ENCODE assay signal across 12 mouse cellular contexts in the genomic region with DNA sequence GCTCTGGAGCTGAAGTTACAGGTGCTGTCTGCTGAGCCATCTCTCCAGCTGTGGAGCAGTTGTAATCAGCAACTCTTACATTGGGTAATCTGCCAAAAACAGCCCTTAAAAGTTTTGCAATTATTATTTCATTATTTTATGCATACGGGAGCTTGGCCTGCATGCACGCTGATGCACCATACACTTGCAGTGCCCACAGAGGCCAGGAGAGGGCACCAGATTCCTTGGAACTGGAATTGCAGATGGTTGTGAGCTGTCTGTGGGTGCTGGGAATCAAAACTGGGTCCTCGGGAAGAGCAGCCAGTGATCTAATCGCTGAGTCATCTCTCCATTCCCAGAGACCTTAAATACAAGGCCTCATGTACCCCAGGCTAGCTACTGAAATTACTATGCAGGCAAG. TPM values are rescaled to one million over a fixed set of nuclear protein-coding genes. Genes with fewer than 3 reads are reported as not detected.
DNase-seq lines count a peak whose midpoint lies in the region; ATAC-seq and TF ChIP-seq lines count a peak whose summit lies in the region.
"Had no signal": no experiment of that assay in that cellular context is flagged by ENCODE, and none has a peak within 500 bp of the region (broad histone marks: within the 10 kb centered on the region; RNA-seq: fewer than 3 reads in every experiment).

No protein-coding gene starts in this region.

- ATAC-seq in megakaryocyte-erythroid progenitor cell, adult 5-6 weeks (replicated peaks; ENCODE audit: low FRiP score, low TSS enrichment, poor library complexity, severe bottlenecking), result 0 out of 2 replicates have a peak, but pooled peaks have one; percentile 36

- intact Hi-C loops in left cerebral cortex, adult 2 months (cut with DNase I), result no loop called here
- intact Hi-C loops in left cerebral cortex, postnatal 14 days (cut with DNase I), result no loop called here

- no peaks in the 10 kb centered on the region for H3K36me3 ChIP-seq in ES-Bruce4 (ENCODE audit: control insufficient read depth, insufficient read depth, low read length, poor library complexity, severe bottlenecking)
- H3K36me3 ChIP-seq: heart, embryonic 10.5 days; hindbrain, embryonic 15.5 days; midbrain, embryonic 12.5 days had no signal

- no peak for TF ChIP-seq POLR2A in ES-Bruce4 (IDR thresholded peaks at IDR 0.05; ENCODE audit: insufficient read depth, low read length)

- no peak for DNase-seq in left cerebral cortex, adult 2 months (ENCODE audit: extremely low spot score in 1 of 2, low spot score in 2 of 2)
- no peak for DNase-seq in left cerebral cortex, postnatal 14 days (ENCODE audit: low spot score in 2 of 2)
- peak; percentile 27 for DNase-seq in NIH3T3 (ENCODE audit: low read depth)
- no peak for DNase-seq in adrenal gland, postnatal 4 days (ENCODE audit: low spot score in 2 of 2)
- DNase-seq in embryo, embryonic 9.5 days (ENCODE audit: extremely low spot score), result no peak
- DNase-seq: embryo, embryonic 11 days; retina, postnatal 1 day had no signal

- no peaks in the 10 kb centered on the region for H3K4me1 ChIP-seq in ES-Bruce4 (ENCODE audit: control insufficient read depth, insufficient read depth, low read length)

- H3K9ac ChIP-seq in ES-Bruce4 (ENCODE audit: low read depth, poor library complexity, severe bottlenecking), result no peak overlapping the region
- H3K9ac ChIP-seq: hindbrain, embryonic 15.5 days; midbrain, embryonic 12.5 days had no signal

- H3K9me3 ChIP-seq in ES-Bruce4 (replicated peaks; ENCODE audit: control insufficient read depth, insufficient read depth, low read length, poor library complexity, severe bottlenecking), result peaks cover 3% of the 10 kb centered on the region; the same call in 1 of the 2 replicates
- H3K9me3 ChIP-seq: heart, embryonic 10.5 days; hindbrain, embryonic 15.5 days had no signal

- no peak overlapping the region for H3K27ac ChIP-seq in left cerebral cortex, adult 2 months
- no peak overlapping the region for H3K27ac ChIP-seq in ES-Bruce4 (ENCODE audit: insufficient read depth, low read length)
- H3K27ac ChIP-seq: heart, embryonic 10.5 days; hindbrain, embryonic 15.5 days; midbrain, embryonic 12.5 days had no signal

- TF ChIP-seq CTCF in left cerebral cortex, adult 2 months (IDR thresholded peaks at IDR 0.05), result peak; percentile 30
- TF ChIP-seq CTCF in ES-Bruce4 (IDR thresholded peaks at IDR 0.05; ENCODE audit: low read depth, low read length), result peak; percentile 40

- H3K27me3 ChIP-seq in ES-Bruce4 (ENCODE audit: control insufficient read depth, insufficient read depth, low read length, poor library complexity, severe bottlenecking), result no peaks in the 10 kb centered on the region
- H3K27me3 ChIP-seq: hindbrain, embryonic 15.5 days; midbrain, embryonic 12.5 days had no signal

- TF ChIP-seq EP300 in ES-Bruce4 (IDR thresholded peaks at IDR 0.05; ENCODE audit: insufficient read depth, low read depth, low read length), result no peak

- H3K4me3 ChIP-seq in left cerebral cortex, adult 2 months, result no peak overlapping the region
- no peak overlapping the region for H3K4me3 ChIP-seq in ES-Bruce4 (ENCODE audit: low read depth, low read length)
- H3K4me3 ChIP-seq: heart, embryonic 10.5 days; hindbrain, embryonic 15.5 days; midbrain, embryonic 12.5 days had no signal

RNA-seq across cellular contexts. Expression of gene Edem1, which starts 52.6 kb away (rescaled TPM):
- total RNA-seq in left cerebral cortex, adult 2 months (2021), result 10 to 100 TPM; 17.1 to 18.1 TPM
- total RNA-seq in left cerebral cortex, postnatal 14 days (2021), result 10 to 100 TPM; 19.0 to 25.5 TPM
- polyA plus RNA-seq in ES-Bruce4 (2011; ENCODE audit: insufficient read depth, insufficient read length, low read depth, missing spikeins), result 64.3 and 77.0 TPM in 2 replicates
- total RNA-seq in megakaryocyte-erythroid progenitor cell, adult 5-6 weeks (2014; fragmentation: Nextera tagmentation), result 11.9 and 19.7 TPM in 2 replicates
- total RNA-seq in megakaryocyte-erythroid progenitor cell, adult 5-6 weeks (2017), result 11.9 and 12.9 TPM in 2 replicates
- 10 to 100 TPM; 40.1 to 41.1 TPM for total RNA-seq in adrenal gland, postnatal 4 days (2021)
